Mouse (Mus musculus) 416B (cell line): ENCODE measurements at regions not wholly inside any gene's neighbourhood (a gene's known extent, or its start where the extent isn't known, plus 50 kb on each side); places are given as distances from the start of the nearest gene placed in this dataset.
A peak's percentile ranks its signal among the peaks of the same experiment; 100 is the strongest.
"Not testable (repeated sequence)": the region's sequence is repeated elsewhere in the genome, so short reads cannot be mapped to it uniquely, and the experiment has no call there.

Experiments used
- DNase-seq: peaks from one replicate; pipeline ENCODE4 v3.0.0; 2011; ENCODE audit warnings: low read depth

- DNase-seq = peak; percentile 61
Measured at GRCm38 (mm10) chr8:24386462-24386861, 339.2 kb downstream of the Adam3 start.

- no peak for DNase-seq
Measured at GRCm38 (mm10) chr8:24383963-24384435, 341.7 kb downstream of the Adam3 start.

DNA sequence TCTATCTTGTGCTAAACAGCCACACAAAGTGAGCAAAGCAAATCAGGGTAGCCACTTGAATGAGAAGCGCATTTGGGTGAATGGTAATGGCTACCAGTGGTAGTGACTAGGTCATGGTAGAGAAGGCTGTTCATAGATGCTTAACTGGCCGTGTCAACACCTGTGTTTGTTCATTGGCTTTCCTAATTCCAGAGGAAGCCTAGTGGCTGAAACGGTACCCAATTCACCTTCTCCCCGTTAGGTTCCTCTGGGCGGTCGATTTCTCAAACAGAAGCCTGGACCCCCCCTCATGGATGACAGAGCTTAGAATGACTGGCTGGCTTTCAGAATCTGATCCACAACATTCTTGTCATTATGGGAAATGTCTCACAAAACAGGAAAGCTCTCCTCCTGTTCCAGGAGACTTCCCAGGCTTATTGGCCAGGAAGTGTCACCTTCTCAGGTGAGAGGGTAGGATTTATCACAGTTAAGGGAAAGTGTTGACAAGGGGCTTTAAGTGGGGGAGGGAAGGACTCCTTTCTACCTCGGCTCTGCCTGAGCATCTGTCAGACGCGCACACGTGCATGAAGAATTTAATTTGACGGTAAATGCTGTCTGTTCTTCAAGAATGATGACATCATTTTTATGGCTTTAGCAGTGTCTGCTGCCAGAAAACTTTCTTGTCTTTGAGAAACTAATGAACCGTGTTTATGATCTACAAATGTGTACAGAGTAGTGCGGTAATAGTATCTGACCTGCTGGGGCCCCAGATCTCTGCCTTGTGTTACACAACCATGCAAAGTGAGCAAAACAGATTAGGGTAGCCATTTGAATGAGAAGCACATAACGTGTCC lies 342.3 kb downstream of the Adam3 start:
- DNase-seq = no peak

GRCm38 (mm10) chr8:24381666-24382253 lies 343.9 kb downstream of the Adam3 start:
- DNase-seq = no peak

GRCm38 (mm10) chr8:24378070-24378469 lies 347.6 kb downstream of the Adam3 start:
- no peak for DNase-seq

GRCm38 (mm10) chr8:24376846-24377245 lies 348.8 kb downstream of the Adam3 start:
- DNase-seq = not testable (repeated sequence)

DNA sequence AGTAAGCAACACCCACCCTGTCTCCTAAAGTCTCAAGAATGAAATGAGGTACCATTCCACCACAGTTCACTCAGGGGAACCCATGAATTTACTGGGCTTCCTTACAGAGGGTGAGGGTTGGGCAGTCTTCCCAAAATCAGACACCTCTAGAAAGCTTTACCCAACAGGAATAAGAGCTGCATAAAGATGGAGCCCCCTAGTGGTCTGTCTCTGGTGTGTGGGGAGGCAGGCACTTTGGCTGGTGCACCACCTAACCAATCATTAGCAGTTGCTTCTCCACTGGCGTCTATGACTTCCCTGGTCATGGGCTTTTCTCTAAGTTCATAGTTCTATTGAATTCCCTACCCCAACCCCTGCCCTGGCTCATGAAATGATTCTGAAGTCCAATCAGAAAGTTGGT lies 351.1 kb downstream of the Adam3 start:
- no peak for DNase-seq

- no peak for DNase-seq
Measured at GRCm38 (mm10) chr8:24372068-24372467, 353.6 kb downstream of the Adam3 start.

DNA sequence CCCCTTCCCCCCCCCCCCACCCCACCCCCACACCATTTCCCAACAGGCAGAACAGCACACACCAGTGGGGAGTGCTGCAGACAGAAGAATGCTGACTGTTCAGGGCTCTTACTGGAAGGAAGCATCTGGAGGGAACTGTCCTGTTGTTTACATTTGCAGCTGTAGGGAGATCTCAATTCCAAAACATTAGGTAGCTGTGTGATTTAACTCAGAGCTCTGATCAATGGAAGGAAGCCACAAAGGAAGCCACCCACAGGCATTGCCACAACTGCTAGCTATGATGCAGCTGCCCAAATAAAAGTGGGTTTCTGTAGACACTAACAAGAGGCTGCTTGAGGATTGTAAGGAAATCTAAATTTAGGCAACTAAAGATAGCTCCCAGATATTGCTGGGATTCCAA lies 359.7 kb downstream of the Adam3 start:
- DNase-seq = no peak

- DNase-seq = no peak
Measured at GRCm38 (mm10) chr8:24364685-24365084, 361.0 kb downstream of the Adam3 start.

GRCm38 (mm10) chr8:24359022-24359600 lies 366.5 kb downstream of the Adam3 start:
- no peak for DNase-seq

DNA sequence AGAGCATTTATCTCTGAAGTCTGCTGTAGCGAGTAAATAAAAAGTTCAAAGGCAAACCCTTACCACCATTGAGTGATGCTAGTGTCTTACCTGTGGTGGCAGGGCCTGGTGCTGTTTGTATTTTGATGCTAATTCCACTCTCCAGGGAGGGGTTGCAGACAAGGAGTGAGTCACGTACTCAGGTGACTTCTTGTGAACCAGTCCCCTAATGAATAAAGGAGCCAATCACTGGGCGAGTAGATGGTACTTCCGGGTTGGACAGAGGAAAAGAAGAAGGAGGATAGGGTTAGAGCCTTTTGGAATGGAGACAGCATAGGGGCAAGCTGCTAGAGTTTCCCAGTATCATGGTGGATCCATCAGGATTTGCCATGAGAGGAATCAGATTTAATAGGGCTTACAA lies 370.5 kb downstream of the Adam3 start:
- no peak for DNase-seq

- DNase-seq = no peak
Measured at GRCm38 (mm10) chr8:24353842-24354241, 371.8 kb downstream of the Adam3 start.

- DNase-seq = no peak
Measured at GRCm38 (mm10) chr8:24352322-24352721, 373.3 kb downstream of the Adam3 start.

- DNase-seq = no peak
Measured at GRCm38 (mm10) chr8:24351760-24352159, 373.9 kb downstream of the Adam3 start.

DNA sequence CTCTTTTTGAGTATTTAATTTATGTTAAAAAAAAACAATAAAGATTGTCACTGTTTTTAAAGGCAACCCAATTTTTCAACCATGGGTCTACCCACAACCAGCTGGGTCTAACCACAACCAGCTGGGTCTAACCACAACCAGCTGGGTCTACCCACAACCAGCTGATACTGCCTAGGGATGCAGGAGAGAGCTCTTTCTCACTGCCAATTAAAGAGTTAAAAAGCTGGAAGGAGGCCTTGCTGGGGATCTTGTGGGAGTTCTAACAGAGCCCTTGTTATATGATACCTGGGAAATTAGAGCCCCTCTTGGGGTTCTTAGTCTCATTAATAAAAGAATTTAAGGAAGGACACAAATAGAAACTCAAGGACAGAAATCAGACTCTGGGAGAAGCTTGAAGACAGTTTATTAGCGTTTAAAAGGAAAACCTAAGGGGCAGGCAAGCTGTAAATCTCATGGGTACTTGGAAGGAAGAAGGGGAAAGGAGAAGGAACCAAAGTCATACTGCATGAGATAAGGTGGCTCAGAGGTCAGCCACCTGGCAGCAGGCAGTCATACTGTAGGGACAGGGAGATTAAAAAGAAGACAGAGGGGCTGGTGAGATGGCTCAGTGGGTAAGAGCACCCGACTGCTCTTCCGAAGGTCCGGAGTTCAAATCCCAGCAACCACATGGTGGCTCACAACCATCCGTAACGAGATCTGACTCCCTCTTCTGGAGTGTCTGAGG lies 379.1 kb downstream of the Adam3 start:
- DNase-seq = no peak

DNA sequence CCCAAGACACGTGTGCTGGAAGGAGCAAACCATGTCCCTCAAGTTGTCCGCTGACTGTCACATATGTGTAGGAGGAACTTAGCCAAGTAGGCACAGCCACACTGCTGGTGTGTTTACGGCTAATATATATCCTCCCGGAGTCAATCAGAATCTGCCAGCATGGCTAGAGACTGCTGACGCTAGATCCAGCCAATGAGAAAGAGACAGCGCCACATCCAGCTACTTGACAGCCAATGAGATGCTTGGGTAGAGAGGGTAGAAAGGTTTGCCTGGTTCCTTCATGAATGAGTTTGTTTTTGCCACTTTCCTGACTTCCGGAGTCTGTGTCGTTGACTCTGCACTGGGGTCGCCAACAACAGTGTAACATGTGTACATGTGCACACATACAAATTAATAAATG lies 387.0 kb downstream of the Adam3 start:
- no peak for DNase-seq

GRCm38 (mm10) chr8:24337635-24338034 lies 388.0 kb downstream of the Adam3 start:
- DNase-seq = no peak

- DNase-seq = no peak
Measured at GRCm38 (mm10) chr8:24335709-24336108, 389.9 kb downstream of the Adam3 start.

DNA sequence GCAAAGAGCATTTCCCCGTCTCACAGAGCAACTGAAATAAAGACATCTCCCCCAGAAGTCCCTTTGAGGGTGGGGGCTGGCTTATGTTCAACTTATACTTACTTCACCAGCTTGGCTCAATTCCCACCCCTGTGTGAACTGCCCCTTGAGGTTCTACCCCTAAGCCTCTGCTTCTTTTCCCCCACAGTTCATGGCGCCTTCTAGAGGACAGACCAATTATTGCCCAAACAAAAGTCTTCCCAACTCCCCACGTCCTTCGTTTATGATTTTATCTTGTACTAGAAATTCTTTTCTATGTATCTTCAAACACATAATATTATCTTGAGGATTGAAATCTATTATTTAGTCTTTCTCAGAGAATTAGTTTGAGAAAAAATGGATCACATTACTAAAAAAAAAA lies 391.9 kb downstream of the Adam3 start:
- DNase-seq = no peak

GRCm38 (mm10) chr8:24310893-24311292 lies 414.8 kb downstream of the Adam3 start:
- no peak for DNase-seq

DNA sequence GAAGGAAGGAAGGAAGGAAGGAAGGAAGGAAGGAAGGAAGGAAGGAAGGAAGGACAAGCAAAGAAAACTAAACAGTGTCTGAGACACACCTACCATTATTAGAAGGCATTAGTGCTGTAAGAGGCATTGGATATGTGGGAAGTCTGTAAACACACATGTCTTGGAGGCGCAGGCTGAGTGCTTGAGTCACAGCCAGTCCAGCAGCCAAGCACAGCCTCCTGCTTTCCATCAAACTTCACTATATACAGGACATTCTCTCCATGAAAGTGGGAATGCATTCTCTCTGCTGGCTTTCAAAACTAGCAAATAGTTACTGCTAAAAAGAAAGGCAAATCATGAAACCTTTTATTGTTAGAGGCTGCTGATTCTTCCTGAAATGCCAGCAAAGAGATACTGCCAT lies 431.1 kb downstream of the Adam3 start:
- no peak for DNase-seq

DNA sequence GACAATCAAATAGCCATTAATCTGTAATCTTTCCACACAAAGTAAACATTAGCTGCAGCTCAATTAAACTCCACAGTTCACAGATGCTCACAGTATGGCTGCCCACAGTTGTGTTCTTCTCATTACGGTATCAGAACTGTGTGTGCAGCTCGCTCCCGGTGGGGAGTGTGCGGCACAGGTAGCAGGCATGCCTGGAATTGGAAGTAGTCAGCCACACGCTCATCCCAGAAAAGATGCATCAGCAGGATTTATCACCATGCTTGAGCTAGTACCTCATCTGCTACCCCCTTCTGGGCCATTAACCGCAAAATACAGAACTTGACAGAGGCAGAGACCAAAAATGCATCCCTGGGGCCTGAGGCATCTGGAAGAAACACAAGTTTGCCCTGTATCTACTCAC lies 437.8 kb downstream of the Adam3 start:
- no peak for DNase-seq
